Mouse (Mus musculus) heart, adult 2 months (tissue): ENCODE data around the gene Gdf5.

ENCODE experiments used
- CTCF ChIP-seq: fragments of 200-600 bp; IDR thresholded peaks from 2 replicates; pipeline ENCODE4 v1.8.1; 2022; ENCODE audit warnings: antibody characterized with exemption, mild to moderate bottlenecking, moderate library complexity
- EP300 ChIP-seq: fragments of 200-500 bp; IDR thresholded peaks from 2 replicates; pipeline ENCODE4 v1.6.1; 2011; ENCODE audit warnings: low read depth, low read length, control low read depth; ENCODE audit not compliant: insufficient read depth
- POLR2A ChIP-seq: fragments of 200-500 bp; IDR thresholded peaks from 2 replicates; pipeline ENCODE4 v1.6.1; 2011; ENCODE audit warnings: mild to moderate bottlenecking, low read depth, low read length, control low read depth; ENCODE audit not compliant: insufficient read depth

DNA sequence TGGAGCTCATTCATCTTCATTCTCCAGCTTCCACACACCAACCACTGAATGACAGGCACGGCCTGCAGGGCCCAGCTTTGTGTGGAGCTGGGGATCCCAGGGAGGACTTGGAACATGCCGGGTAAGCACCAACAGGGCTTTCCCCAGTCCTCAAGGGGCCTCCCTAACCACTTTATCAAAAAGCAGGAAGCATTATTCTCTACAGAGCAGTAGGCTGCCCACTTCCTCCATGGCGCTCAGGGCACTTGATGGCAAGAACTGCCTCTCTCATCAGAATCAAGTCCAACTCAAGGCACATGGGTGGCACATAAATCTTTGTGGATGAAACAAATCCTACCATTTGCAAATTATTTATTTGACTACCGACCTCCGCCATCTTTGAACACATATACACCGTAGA, 30.5 kb downstream of the Gdf5 start:
- no peak for TF ChIP-seq CTCF
- no peak for TF ChIP-seq POLR2A
- TF ChIP-seq EP300: no peak
